Mouse (Mus musculus): ENCODE data around the gene Bcar3.

DNA sequence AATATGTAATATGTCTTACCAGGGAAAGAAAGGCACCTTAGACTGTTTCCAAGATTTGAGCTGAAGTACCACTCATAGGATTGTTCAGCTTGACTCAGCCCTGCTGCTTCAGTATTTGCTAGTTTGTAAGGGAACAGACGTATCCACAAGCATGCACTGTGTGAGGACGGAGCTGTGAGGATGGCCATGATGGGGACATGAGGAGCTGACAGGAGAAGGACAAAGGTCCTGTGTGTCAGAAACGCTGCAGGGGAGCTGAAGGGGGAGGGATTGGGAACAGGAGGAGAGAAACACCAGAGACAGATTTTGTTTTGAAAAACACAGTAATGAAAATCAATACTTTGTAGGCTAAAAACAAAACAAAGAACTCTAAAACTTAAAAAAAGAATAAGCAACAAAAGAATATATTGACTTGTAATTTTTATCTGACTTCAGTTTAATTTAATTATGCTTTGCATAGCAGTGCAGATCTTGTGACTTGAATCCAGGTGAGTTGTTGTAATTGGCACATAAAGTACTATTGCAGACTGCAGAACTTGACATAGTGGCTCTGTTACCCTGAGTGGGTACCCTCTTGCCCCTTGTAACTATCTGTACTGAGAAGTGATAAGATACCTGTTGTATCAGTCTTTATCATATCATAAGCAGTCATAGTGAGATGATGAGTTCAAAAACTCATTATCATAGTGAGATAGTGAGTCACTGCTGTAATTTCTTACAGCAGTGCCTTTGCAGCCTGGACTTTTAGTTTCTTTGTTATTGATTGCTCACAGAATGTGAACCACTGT lies 41.3 kb upstream of the Bcar3 start:
- TF ChIP-seq UBTF (IDR thresholded peaks at IDR 0.05; ENCODE audit: low read depth, low read length) (no peak), POLR2A (IDR thresholded peaks at IDR 0.05; ENCODE audit: low read depth, low read length) (no peak), CTCF (conservative IDR thresholded peaks at IDR 0.05 in 1 of 2, IDR thresholded peaks at IDR 0.05 in 1 of 2; ENCODE audit: low read depth in 2 of 2, low read length in 2 of 2) (no peak), HCFC1 (IDR thresholded peaks at IDR 0.05; ENCODE audit: low read depth, low read length) (no peak), CHD2 (IDR thresholded peaks at IDR 0.05; ENCODE audit: low read length) (no peak), RAD21 (IDR thresholded peaks at IDR 0.05; ENCODE audit: low read depth, low read length) (no peak), EP300 (IDR thresholded peaks at IDR 0.05; ENCODE audit: low read length) (no peak), ZNF384 (IDR thresholded peaks at IDR 0.05; ENCODE audit: low read depth, low read length) (no peak), KAT2A (IDR thresholded peaks at IDR 0.05; ENCODE audit: insufficient replicate concordance, low read length) (no peak), MAFK (IDR thresholded peaks at IDR 0.05; ENCODE audit: insufficient replicate concordance, low read length) (no peak)
